In the genomic region with DNA sequence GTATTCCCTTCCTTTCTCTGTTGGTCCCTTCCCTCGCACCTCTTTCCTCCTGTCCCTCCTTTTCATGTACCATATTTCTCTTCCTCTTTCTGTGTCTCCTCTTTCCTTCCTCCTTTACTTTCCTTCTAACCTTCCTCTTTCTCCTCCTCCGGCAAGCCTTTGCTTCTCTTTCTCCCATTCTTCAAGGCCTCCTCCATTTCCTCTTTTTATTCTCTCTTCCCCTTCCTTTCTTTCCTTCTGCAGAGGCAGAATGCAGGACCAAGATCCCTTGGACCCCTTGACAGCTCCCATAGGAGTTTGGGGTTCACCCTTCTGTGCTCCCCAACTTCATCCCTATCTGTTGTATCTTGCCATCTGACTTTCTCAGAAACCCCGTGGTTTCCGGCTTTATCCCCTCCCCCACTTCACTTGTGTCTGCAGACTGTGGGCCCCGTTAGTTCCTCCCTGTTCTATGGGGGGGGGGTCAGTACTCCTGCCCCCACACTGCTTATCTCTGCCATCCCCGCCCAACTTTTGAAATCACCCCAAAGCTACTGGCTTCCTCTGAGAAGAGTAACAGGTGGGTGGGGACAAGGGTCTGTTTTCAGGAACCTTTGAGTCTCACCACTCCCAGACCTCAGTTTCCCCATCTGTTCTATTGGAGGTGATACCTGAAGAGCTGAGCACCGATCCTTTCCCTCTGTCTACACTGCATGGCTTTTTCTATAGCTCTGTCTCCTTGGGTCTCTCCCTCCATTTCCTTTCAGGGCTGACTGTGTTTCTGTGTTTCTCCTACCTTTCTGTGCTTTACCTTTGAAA, we compare ENCODE assay signal across 21 mouse cellular contexts. TPM values are rescaled to one million over a fixed set of nuclear protein-coding genes. Genes with fewer than 3 reads are reported as not detected.
DNase-seq lines count a peak whose midpoint lies in the region; ATAC-seq and TF ChIP-seq lines count a peak whose summit lies in the region.
"Had no signal": no experiment of that assay in that cellular context is flagged by ENCODE, and none has a peak within 500 bp of the region (broad histone marks: within the 10 kb centered on the region; RNA-seq: fewer than 3 reads in every experiment).

No protein-coding gene starts in this region.

- H3K36me3 ChIP-seq in G1E (replicated peaks), result peaks cover 43% of the 10 kb centered on the region
- no peaks in the 10 kb centered on the region for H3K36me3 ChIP-seq in liver, postnatal 0 days (replicated peaks; ENCODE audit: insufficient read depth, low read length)
- H3K36me3 ChIP-seq in hindbrain, embryonic 10.5 days, result no peaks in the 10 kb centered on the region
- H3K36me3 ChIP-seq: embryonic facial prominence, embryonic 13.5 days; limb, embryonic 13.5 days; midbrain, embryonic 13.5 days had no signal

- peak; percentile 17 for DNase-seq in G1E (ENCODE audit: low spot score)
- DNase-seq in induced T-regulatory cell, adult 2 months (ENCODE audit: low read depth), result peak; percentile 43
- no peak for DNase-seq in liver, postnatal 0 days
- peak; percentile 61 for DNase-seq in thymus, postnatal 14 days
- no peak for DNase-seq in hindbrain, embryonic 10.5 days (ENCODE audit: low spot score)
- no peak for DNase-seq in right cerebral cortex, postnatal 14 days
- no peak for DNase-seq in urinary bladder, postnatal 10 days (ENCODE audit: low spot score)
- no peak for DNase-seq in lung, postnatal 10 days
- DNase-seq: adrenal gland, adult 8-10 months; cerebellum, adult 11-12 months; heart, adult 11 months; kidney, adult 9 months had no signal

- H3K4me2 ChIP-seq in liver, postnatal 0 days (ENCODE audit: low read depth, low read length), result peak overlapping the region; percentile 58
- H3K4me2 ChIP-seq: embryonic facial prominence, embryonic 13.5 days; limb, embryonic 13.5 days; midbrain, embryonic 13.5 days had no signal

- no peak for TF ChIP-seq CTCF in G1E (IDR thresholded peaks at IDR 0.05; ENCODE audit: low read depth, low read length)
- TF ChIP-seq CTCF in liver, postnatal 0 days (IDR thresholded peaks at IDR 0.05; ENCODE audit: low read depth), result no peak

- H3K9ac ChIP-seq in liver, postnatal 0 days (replicated peaks), result no peak overlapping the region; the same call in 1 of the 2 replicates
- H3K9ac ChIP-seq: embryonic facial prominence, embryonic 13.5 days; limb, embryonic 13.5 days; midbrain, embryonic 13.5 days had no signal

- TF ChIP-seq EP300 in liver, postnatal 0 days (IDR thresholded peaks at IDR 0.05; ENCODE audit: low read depth), result no peak

- H3K27me3 ChIP-seq in G1E (ENCODE audit: insufficient read depth, low read length), result no peaks in the 10 kb centered on the region
- no peaks in the 10 kb centered on the region for H3K27me3 ChIP-seq in liver, postnatal 0 days (ENCODE audit: insufficient read depth, low read length)
- H3K27me3 ChIP-seq in hindbrain, embryonic 10.5 days (ENCODE audit: insufficient read depth, poor library complexity, severe bottlenecking), result no peaks in the 10 kb centered on the region
- H3K27me3 ChIP-seq: embryonic facial prominence, embryonic 13.5 days; limb, embryonic 13.5 days; midbrain, embryonic 13.5 days had no signal

- H3K4me1 ChIP-seq in G1E (ENCODE audit: insufficient read depth, low read depth, low read length), result peaks cover 23% of the 10 kb centered on the region
- no peaks in the 10 kb centered on the region for H3K4me1 ChIP-seq in liver, postnatal 0 days (ENCODE audit: insufficient read depth)
- no peaks in the 10 kb centered on the region for H3K4me1 ChIP-seq in hindbrain, embryonic 10.5 days (replicated peaks)
- H3K4me1 ChIP-seq: embryonic facial prominence, embryonic 13.5 days; limb, embryonic 13.5 days; midbrain, embryonic 13.5 days had no signal

- H3K27ac ChIP-seq in liver, postnatal 0 days (ENCODE audit: low read depth), result no peak overlapping the region
- H3K27ac ChIP-seq in hindbrain, embryonic 10.5 days, result no peak overlapping the region
- H3K27ac ChIP-seq: embryonic facial prominence, embryonic 13.5 days; limb, embryonic 13.5 days; midbrain, embryonic 13.5 days had no signal

- WGBS in liver, postnatal 0 days (ENCODE audit: insufficient replicate concordance), result 36% methylated on average over 7 of the region's 7 CpGs
- WGBS in hindbrain, embryonic 10.5 days, result 79% methylated on average over 7 of the region's 7 CpGs

- no peaks in the 10 kb centered on the region for H3K9me3 ChIP-seq in G1E (replicated peaks)
- H3K9me3 ChIP-seq in liver, postnatal 0 days (ENCODE audit: low read length), result no peaks in the 10 kb centered on the region
- peaks cover 3% of the 10 kb centered on the region; the same call in 1 of the 2 replicates for H3K9me3 ChIP-seq in hindbrain, embryonic 10.5 days
- H3K9me3 ChIP-seq: embryonic facial prominence, embryonic 13.5 days; limb, embryonic 13.5 days; midbrain, embryonic 13.5 days had no signal

- H3K4me3 ChIP-seq in G1E (ENCODE audit: low read depth, low read length), result peak overlapping the region; percentile 73
- peak overlapping the region; percentile 24 for H3K4me3 ChIP-seq in liver, postnatal 0 days (ENCODE audit: low read depth, low read length)
- H3K4me3 ChIP-seq in hindbrain, embryonic 10.5 days, result no peak overlapping the region
- H3K4me3 ChIP-seq: embryonic facial prominence, embryonic 13.5 days; limb, embryonic 13.5 days; midbrain, embryonic 13.5 days; myocyte had no signal

- ATAC-seq in G1E (ENCODE audit: extremely low read depth, insufficient number of reproducible peaks, low FRiP score, poor library complexity, severe bottlenecking), result peak; percentile 47
- no peak for ATAC-seq in liver, postnatal 0 days
- ATAC-seq: midbrain, embryonic 13.5 days had no signal

RNA-seq across cellular contexts. Expression of gene Gata1, which starts 13.8 kb away (rescaled TPM):
- total RNA-seq in G1E (2014; fragmentation: Nextera tagmentation) (93.3 and 105 TPM in 2 replicates), G1E (2017) (38.1 and 41.0 TPM in 2 replicates)
- polyA plus RNA-seq in G1E (2012), result 46.2 and 48.8 TPM in 2 replicates
- polyA plus RNA-seq in liver, postnatal 0 days (2015; fragmentation: Nextera tagmentation; extraction: Ambion mirVana), result 39.8 and 43.2 TPM in 2 replicates
- polyA plus RNA-seq in hindbrain, embryonic 10.5 days (2016; fragmentation: Nextera tagmentation; extraction: Ambion mirVana), result 5.3 and 7.4 TPM in 2 replicates
- total RNA-seq: layer of hippocampus, adult 18-20 months; left cerebral cortex, adult 8-10 months had no signal
- polyA plus RNA-seq: myocyte had no signal

RNA-seq across cellular contexts. Expression of gene Hdac6, which starts 16.3 kb away (rescaled TPM):
- total RNA-seq in G1E (2014; fragmentation: Nextera tagmentation) (14.5 and 17.2 TPM in 2 replicates), G1E (2017) (5.5 and 8.9 TPM in 2 replicates)
- 6.0 and 6.5 TPM in 2 replicates for polyA plus RNA-seq in G1E (2012)
- polyA plus RNA-seq in liver, postnatal 0 days (2015; fragmentation: Nextera tagmentation; extraction: Ambion mirVana), result 10.3 and 11.8 TPM in 2 replicates
- 58.5 and 61.5 TPM in 2 replicates for polyA plus RNA-seq in hindbrain, embryonic 10.5 days (2016; fragmentation: Nextera tagmentation; extraction: Ambion mirVana)

RNA-seq across cellular contexts. Expression of gene Eras, which starts 35.6 kb away (rescaled TPM):
- not detected in 2 replicates for total RNA-seq in G1E (2014; fragmentation: Nextera tagmentation)
- not detected in 2 replicates for total RNA-seq in G1E (2017)
- polyA plus RNA-seq in G1E (2012), result not detected in 2 replicates
- not detected in 2 replicates for polyA plus RNA-seq in liver, postnatal 0 days (2015; fragmentation: Nextera tagmentation; extraction: Ambion mirVana)
- polyA plus RNA-seq in hindbrain, embryonic 10.5 days (2016; fragmentation: Nextera tagmentation; extraction: Ambion mirVana), result not detected in 2 replicates
- total RNA-seq: adrenal gland, adult 8-10 months; heart, postnatal 25 days; layer of hippocampus, adult 18-20 months; left cerebral cortex, adult 8-10 months had no signal
- polyA plus RNA-seq: brain, embryonic 14.5 days; embryonic facial prominence, embryonic 13.5 days; forebrain, embryonic 11.5 days; limb, embryonic 13.5 days; myocyte had no signal

RNA-seq across cellular contexts. Expression of gene Pcsk1n, which starts 44.4 kb away (rescaled TPM):
- total RNA-seq in G1E (2014; fragmentation: Nextera tagmentation) (not detected in 2 replicates), G1E (2017) (not detected in 2 replicates)
- not detected in 2 replicates for polyA plus RNA-seq in G1E (2012)
- 0.06 TPM in 1 of 2 replicates, not detected in the other for polyA plus RNA-seq in liver, postnatal 0 days (2015; fragmentation: Nextera tagmentation; extraction: Ambion mirVana)
- 7.8 and 39.8 TPM in 2 replicates for polyA plus RNA-seq in hindbrain, embryonic 10.5 days (2016; fragmentation: Nextera tagmentation; extraction: Ambion mirVana)
- polyA plus RNA-seq: myocyte had no signal

RNA-seq across cellular contexts. Expression of gene Glod5, which starts 54.3 kb away (rescaled TPM):
- total RNA-seq in G1E (2014; fragmentation: Nextera tagmentation) (not detected in 2 replicates), G1E (2017) (not detected in 2 replicates)
- not detected in 2 replicates for polyA plus RNA-seq in G1E (2012)
- polyA plus RNA-seq in liver, postnatal 0 days (2015; fragmentation: Nextera tagmentation; extraction: Ambion mirVana), result 2.6 and 4.3 TPM in 2 replicates
- polyA plus RNA-seq in hindbrain, embryonic 10.5 days (2016; fragmentation: Nextera tagmentation; extraction: Ambion mirVana), result not detected in 2 replicates
- total RNA-seq: adrenal gland, adult 8-10 months; heart, postnatal 25 days had no signal
- polyA plus RNA-seq: embryonic facial prominence, embryonic 13.5 days; forebrain, embryonic 11.5 days; limb, embryonic 13.5 days; myocyte had no signal

Comparison
In these comparisons a context has a peak if more than half of its experiments do, and no peak if none do; other contexts are left out.
1. DNase-seq: peak in G1E (single experiment), induced T-regulatory cell, adult 2 months (single experiment) and thymus, postnatal 14 days (single experiment); none in liver, postnatal 0 days (single experiment), hindbrain, embryonic 10.5 days (single experiment), right cerebral cortex, postnatal 14 days (single experiment), urinary bladder, postnatal 10 days (single experiment) and lung, postnatal 10 days (single experiment).